Mouse (Mus musculus): ENCODE data around the gene Txndc15.

The Txndc15 gene

GRCm38 (mm10) chr13:55730716-55731115, 16.3 kb downstream of the Txndc15 start:
- no peak for DNase-seq (ENCODE audit: low spot score)

- DNase-seq (ENCODE audit: low spot score): no peak
Observed at GRCm38 (mm10) chr13:55732121-55732520, 17.7 kb downstream of the Txndc15 start.

- no peak for DNase-seq (ENCODE audit: low spot score)
Observed at GRCm38 (mm10) chr13:55733628-55734502, 19.4 kb downstream of the Txndc15 start.

- DNase-seq (ENCODE audit: low spot score): no peak
Observed at GRCm38 (mm10) chr13:55737885-55738284, 23.4 kb downstream of the Txndc15 start.

- DNase-seq (ENCODE audit: low spot score): no peak
Observed at GRCm38 (mm10) chr13:55742306-55742705, 27.9 kb downstream of the Txndc15 start.

GRCm38 (mm10) chr13:55754380-55754779, 39.9 kb downstream of the Txndc15 start:
- peak; percentile 74 for DNase-seq (ENCODE audit: low spot score)

GRCm38 (mm10) chr13:55756789-55757188, 42.3 kb downstream of the Txndc15 start:
- DNase-seq (ENCODE audit: low spot score): no peak

GRCm38 (mm10) chr13:55757645-55758044, 43.2 kb downstream of the Txndc15 start:
- DNase-seq (ENCODE audit: low spot score): no peak

GRCm38 (mm10) chr13:55760576-55760975, 46.1 kb downstream of the Txndc15 start:
- DNase-seq (ENCODE audit: low spot score): no peak

GRCm38 (mm10) chr13:55761486-55761885, 47.0 kb downstream of the Txndc15 start:
- DNase-seq (ENCODE audit: low spot score): no peak

- DNase-seq (ENCODE audit: low spot score): no peak
Observed at GRCm38 (mm10) chr13:55774352-55774751, 59.9 kb downstream of the Txndc15 start.

- no peak for DNase-seq (ENCODE audit: low spot score)
Observed at GRCm38 (mm10) chr13:55775056-55775455, 60.6 kb downstream of the Txndc15 start.

Data from MN1 (cell line).